Mouse (Mus musculus) CH12F3 (cell line): ENCODE measurements around the gene Bco1.

Source experiments
- in situ Hi-C: fragments of 300-500 bp; cut with MboI; formaldehyde crosslinking; loops from 2 replicates; pipeline ENCODE4 v1.14.3; 2020; ENCODE audit warnings: low sequenced_read_pairs

Bco1 gene

DNA sequence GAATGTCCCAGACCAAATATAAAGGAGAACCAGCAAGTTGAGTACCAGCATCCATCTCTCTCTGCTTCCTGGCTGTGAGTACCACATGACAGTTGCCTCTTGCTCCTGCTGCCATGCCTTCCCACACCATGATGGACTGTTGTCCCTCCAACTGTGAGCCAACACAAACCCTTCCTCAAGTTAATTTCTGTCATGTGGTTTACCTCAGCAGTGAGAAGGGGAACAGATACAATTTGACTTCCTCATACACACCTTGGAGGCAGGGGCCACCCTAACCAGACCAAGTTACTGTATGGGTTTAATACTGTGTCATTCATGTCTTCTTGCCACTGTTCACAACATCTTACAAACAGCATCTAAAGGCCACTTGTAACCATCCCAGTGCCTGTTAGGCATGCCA is 8.6 kb upstream of the Bco1 start:
- in situ Hi-C loops = no loop called here

DNA sequence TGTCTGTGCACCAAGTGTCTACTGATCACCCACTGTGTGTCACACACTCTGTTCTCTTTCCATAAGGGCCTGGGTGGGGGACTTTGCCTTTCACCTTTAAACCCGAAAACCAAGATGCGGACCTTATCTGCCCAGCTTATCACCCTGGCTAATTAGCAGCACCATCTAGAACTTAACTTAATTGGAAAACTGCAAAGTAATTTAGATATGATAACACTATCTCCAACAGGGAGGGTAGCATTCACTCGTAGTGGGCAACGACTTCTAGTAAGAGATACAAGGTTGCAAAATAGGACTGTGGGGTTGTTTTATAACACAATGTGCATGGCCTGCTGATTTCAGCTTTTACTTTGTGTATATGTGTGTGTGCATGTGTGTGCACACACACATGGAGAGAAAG is 5.9 kb upstream of the Bco1 start:
- in situ Hi-C loops = no loop called here

DNA sequence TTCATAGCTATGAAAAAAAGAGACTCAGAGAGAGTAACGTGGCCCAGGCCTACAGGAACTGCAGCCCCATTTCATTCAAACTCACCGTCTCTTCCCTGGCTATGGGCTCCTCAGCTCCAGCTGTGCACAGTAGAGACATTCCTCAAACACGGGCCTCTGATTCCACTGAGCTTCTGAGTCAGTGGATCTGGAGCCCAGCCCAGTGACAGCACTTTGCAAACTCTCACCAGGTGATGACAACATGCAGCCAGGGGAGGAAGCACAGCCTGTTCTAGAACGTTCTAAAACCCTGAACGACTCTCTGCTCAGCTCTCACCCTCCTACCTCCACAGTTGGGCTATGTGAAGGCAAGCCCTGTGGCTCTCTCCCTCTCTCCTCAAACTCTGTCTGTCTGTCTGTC is 1.6 kb upstream of the Bco1 start:
- in situ Hi-C loops = no loop called here

DNA sequence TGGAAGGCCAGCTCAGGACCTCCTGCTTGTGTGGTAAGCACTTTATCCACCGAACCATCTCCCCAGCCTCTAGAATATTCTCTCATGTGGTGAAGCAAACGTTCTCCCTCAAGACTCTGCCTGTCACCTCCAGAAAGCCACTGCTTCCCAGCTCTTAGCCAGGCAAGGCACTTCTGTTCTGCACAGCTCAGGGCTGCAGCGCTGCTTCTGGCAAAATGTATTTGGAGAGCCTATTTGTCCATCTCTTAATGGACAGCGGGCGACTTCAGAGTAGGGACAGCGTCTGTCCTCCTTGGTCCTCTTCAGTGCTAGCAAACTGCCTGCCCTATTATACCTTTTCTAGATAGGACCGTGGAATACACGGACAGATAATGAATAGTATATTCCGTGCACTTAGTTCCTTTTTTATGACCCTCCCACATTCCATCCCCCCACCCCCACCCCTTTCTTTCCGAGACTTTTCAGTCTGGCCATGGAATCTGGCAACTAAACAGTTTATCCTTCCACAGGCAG is 1.5 kb downstream of the Bco1 start:
- in situ Hi-C loops = no loop called here

DNA sequence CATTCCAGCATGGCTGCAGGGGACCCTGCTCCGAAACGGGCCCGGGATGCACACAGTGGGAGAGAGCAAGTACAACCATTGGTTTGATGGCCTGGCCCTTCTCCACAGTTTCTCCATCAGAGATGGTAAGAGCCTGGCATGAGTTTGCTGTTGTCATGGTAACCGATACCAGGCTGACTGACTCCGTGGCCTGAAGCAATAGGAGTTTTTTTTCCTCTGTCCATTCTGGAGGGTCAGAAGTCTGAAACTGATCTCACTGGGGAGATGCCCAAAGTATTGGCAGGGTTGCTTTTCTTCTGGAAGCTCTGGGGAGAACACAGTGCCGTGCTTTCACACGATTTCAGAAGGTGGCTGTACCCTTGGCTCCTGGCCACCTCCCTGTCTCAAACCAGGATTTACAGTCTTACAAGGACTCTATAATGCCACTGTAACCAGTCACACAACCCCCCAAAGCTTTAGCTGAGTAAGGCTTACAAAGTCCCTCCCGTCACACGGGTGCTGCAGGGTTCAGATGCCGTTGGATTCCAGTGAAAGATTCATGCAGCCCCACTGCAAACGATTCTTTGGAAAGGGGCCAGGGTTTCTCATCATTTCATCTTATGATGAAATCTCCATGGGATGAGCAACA is 2.0 kb downstream of the Bco1 start:
- in situ Hi-C loops = no loop called here

DNA sequence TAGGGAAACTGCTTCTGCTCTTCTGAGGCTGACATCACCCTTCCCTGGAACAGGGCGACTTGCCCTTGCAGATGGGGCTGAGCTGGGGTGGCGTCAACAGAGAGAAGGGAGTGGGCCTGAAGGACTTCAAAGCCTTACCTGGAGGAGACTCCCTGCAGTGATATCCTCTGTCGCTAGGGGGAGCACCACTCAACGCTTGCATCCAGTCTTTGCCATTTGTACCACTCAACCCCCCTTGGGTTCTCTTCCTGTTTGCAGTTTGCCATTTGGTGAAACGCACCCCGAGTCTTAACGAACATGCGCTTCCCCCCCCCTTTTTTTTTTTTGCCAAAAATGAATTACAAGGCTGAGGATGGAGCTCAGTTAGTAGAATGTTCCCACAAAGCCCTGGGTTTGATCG is 11.9 kb downstream of the Bco1 start:
- in situ Hi-C loops = no loop called here

DNA sequence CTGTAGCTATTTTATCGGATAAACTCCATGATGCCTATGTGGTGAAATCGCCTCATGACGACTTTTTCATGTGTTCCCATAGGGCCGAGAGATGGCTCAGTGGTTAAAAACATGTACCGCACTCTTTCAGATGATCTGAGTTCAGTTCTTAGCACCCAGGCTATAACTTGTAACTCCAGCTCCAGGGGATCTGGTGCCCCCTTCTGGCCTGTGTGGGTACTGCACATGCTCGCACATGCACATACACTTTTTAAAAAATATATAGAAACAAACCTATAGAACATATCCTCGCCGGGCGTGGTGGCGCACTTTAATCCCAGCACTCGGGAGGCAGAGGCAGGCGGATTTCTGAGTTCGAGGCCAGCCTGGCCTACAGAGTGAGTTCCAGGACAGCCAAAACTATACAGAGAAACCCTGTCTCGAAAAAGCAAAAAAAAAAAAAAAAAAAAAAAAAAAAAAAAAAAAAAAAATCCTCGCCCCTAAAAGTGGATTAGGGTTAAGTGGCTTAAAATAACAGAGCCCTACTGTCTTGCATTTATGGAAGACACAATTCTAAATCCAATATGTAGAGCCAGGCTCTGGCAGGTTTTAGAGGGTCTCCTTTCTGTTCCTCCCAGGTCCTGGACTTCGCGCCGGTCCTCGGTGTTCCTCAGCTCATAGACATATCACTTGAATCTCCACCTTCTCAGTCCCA is 13.5 kb downstream of the Bco1 start:
- in situ Hi-C loops = no loop called here

DNA sequence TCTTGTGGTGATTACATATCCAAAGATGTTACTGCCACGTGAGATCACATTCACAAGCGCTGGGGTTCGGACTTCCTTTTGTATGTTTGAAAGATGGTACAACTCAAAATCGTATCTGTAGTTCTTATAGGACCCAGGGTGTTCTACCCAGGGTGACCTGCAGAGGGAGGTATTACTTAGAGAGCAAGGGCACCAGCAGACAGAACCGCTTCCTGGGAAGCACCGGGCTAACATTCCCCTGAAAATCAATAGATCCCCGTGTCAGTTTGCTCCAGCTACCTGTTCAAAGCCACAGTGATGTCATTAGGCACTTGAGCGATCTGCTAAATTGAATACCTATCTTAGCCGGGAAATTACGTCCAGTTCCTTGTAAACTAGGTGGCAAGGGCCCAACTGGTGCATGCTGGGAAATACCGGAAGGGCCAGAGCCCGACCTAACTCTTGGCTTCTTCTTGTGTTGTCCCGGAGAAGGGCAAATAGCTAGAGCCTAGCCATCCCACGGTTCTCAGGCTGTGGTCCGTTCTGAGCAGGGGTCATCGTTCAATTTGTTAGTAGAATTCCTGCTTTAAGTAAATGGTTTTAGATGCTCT is 14.2 kb downstream of the Bco1 start:
- in situ Hi-C loops = no loop called here

DNA sequence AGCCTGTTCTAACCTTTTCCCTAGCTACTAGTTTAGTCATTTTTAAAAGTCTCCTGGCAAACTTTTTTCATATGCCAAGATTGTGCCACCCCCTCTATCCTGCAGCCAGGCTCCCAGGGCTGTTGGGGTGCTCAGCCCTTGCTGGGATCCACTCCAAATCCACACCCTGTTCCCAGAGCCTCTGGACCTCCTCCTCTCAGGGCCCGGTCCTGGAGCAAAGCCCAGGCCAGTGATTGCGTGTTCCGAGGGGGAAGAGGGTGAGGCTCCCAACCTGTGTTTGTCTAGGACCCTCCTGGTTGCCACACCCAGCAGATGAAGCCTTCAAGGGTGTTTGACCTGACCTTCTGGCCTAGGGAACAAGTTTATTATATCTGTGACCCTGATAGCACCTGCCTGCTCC is 16.0 kb downstream of the Bco1 start:
- in situ Hi-C loops = no loop called here

DNA sequence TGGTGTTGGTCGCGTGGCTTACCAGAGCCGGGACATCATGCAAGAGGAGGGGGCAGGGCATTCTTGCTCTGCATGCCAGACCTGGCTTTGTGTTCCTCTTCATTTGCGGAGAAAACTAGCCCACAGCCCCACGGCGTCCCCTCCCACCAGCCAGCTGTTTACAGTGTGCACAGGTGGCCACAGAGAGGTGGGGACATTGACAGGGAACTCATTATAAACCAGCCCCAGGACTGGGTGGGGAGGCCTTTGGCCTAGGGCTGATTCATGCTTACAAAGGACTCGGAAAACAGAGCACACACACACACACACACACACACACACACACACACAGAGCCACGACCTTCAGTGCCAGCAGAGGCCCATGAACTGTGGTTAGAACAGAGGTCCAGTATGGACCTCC is 16.6 kb downstream of the Bco1 start:
- in situ Hi-C loops = no loop called here

DNA sequence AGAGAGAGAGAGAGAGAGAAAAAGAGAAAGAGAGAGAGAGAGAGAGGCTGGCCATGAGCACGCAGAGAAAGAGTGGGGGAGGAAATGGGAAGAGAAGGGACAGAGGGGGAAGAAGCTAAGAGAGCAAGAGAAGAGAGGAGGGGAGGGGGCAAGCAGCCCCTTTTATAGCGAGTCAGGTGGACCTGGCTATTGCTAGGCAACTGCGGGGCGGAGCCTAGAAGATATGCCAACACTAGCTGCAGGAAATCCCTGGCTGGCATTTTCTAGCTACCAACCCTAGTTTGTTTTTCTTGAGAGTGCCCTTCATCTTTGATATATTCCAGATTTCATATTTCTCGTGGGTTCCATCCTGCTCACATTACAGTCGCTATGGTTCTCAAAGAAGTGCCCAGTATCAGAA is 19.4 kb downstream of the Bco1 start:
- in situ Hi-C loops = no loop called here

DNA sequence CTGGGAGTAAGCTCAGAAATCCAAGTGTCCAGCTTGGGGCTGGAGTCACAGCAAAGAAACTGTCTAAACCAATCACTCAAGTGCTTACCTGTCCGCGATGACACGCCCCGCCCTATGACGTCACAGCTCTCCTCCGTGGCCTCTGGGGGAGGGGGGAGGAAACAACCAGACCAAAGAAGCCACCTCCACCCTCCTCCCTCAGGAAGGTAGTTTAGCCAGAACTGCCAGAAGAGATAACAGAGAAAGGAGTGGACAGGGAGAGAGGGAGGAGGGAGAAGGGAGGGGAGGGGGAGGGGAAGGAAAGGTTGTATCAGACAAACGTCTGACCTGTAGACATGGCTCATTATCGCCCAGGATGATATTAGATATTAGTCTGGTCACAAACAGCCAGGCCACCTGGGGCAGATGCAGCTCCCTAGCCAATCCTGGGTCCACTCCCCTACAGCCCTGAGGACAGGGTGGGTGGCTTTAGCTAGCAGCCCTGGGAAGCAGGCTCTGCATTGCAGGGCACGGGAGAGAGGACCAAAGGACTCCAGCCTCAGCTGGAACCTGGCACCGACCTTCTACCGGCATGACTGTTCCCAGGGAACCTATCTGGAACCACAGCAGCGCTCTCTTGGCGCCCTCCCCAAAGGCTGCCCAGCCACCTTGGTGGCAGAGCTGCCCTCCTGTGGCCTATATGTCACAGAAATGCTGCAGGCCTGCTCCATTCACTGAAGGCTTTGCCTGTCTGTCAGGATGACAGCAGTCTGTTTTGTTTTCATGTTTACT is 20.2 kb downstream of the Bco1 start:
- in situ Hi-C loops = no loop called here

DNA sequence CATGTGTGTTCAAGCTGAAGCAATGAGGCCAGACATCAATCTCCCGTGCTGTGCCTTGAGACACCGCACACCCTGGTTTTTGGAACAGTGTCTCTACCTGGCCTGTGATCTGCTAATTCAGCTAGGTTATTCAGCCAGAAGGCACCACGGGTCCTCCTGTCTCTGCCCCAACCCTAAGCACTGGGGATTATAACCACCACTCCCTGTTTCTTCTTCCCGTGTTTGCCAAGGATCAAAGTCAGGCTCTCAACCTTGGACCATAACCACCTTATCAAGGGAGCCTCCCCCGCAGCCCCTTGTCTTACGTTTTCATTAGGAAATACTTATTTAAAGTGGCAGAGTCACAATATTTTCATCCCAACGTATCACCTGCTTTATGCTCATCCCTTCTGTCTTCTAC is 20.9 kb downstream of the Bco1 start:
- in situ Hi-C loops = no loop called here

DNA sequence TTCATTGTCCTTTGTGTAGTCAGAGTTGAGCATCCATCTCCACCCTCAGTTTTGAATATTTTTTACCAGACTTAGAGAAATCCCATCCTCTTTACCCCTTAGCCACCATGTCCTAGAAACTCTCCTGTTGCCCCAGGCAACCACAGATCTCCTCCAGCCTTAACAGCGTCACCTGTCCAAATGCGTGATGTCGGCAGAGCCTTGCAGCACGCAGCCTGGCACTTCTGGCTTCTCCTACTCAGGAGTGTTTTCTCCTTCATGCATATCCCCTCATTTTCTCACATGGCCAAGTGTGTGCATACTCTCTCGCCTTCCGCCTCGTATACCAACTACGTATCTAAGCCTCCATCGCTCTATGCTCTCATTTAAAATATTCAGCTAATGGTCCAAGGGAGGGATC is 22.8 kb downstream of the Bco1 start:
- in situ Hi-C loops = no loop called here

DNA sequence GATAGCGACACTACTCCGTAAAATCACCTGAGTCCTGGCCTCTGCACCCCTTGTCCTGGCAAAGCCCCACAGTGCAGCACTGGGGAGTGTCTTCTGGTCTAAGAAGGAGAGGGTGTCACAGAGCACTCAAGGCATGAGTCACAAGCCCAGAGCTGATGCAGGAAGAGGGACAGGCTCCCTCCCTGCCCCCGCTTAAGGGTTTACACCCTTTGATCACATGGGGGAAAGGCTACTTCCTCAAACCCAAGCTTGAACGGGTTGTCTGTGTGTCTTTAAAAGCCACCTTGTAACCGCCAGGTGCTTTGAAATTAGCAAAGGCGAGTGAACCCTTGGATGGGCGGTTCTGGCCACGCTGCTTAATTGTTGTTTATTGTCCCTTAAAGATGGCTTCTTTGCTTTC is 25.6 kb downstream of the Bco1 start:
- in situ Hi-C loops = no loop called here

DNA sequence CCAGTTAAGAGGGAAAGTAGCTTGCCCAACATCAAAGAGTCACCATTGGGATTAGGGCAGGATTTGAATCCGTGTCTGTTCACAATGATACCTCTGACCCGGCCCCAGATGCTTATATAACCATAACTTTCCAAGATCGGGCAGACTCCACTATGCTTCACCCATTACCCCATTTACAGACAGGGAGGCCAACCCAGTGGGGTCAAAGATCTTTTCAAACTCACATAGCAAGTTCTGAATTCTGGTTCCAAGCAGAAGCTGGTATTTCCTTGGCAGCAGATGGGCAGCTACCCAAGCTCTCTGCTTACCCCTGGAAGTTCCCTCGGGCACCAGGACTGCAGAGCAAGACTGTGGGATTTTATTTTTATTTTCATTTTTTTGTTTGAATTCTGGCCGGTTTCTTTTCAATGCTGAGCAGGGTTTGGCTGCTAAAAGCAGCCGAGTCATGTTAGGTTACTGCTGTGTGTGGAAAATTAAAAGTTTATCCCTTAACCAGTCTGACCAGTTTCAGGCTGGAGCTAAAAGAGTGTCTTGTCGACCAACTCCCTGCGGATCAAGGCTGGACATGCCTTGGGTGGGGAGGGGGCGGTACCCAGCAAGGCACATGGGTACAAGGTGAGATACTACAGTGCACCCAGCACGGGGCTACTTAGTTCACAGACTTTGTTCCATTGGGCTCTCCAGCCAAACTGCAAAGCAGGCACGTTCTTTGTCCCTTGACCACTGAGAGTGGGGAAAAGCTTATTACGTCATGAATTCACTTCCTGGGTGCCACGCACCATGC is 28.4 kb downstream of the Bco1 start:
- in situ Hi-C loops = no loop called here

DNA sequence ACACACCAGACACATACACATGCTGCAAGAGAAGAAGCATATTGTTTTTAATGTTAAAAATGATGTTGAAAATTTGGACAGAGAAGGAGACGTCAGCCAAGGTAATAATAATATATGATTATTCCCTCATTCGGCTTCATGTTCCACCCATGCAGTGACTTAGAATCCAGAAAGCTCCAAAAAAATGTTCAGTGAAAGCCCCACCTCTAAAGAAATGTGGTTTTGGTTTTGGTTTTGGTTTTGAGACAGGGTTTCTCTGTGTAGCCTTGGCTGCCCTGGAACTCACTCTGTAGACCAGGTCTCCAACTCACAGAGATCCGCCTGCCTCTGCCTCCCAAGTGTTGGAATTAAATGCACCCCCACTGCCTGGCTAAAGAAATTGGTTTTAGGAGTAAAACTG is 30.2 kb downstream of the Bco1 start:
- in situ Hi-C loops = no loop called here

DNA sequence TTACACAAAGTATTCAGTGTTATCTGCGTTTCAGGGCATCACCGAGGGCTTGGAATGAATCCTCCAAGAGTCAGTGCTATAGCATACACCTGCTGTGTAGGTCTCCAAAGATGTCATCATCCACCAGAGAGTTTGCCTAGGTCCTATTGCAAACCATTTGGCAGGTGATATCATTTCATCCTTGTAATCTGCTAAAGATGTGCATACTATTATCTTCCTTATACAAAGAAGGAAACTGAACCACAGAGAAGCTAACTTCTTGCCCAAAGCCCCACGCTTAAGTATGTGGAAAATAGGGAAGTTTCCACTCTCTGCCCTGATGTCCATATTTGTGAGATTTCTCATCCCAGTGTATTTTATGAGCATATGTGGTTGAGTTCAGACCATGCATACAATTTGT is 30.8 kb downstream of the Bco1 start:
- in situ Hi-C loops = no loop called here

DNA sequence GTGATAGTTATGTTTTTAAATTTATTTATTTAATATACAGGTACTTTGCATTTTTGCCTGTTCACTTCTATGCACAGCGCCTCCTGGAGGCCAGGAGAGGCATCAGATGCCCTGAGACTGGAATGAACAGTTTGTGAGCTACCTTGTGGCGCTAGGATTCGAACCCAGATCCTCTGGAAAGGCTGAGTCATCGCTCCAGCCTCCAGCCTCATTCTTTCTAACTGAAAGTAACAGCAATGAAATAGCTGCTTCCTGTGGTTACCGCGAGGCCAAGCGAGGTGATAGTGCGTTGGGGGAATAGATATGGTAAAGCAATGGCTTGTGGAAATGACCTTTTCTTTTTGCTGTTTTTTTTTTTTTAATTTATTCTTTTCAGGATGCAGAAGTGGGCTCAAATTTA is 31.4 kb downstream of the Bco1 start:
- in situ Hi-C loops = no loop called here

DNA sequence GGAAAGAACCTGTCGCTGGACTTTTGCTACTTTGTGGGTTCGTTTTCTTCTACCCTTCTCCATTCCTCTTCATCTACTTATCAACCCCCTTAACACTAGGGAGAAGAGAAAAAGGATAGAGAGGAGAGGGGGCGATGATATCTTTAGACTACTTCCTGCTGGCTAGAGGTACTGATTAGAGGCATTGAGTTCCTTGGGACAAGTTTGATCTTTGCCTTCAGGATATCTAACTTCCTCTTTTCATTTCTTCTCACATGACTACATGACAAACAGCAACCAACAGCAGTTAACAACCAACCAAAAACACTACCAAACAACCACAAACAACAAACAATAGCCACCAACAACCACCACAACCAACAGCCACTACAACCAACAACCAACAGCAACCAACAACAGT is 38.0 kb downstream of the Bco1 start:
- in situ Hi-C loops = no loop called here

DNA sequence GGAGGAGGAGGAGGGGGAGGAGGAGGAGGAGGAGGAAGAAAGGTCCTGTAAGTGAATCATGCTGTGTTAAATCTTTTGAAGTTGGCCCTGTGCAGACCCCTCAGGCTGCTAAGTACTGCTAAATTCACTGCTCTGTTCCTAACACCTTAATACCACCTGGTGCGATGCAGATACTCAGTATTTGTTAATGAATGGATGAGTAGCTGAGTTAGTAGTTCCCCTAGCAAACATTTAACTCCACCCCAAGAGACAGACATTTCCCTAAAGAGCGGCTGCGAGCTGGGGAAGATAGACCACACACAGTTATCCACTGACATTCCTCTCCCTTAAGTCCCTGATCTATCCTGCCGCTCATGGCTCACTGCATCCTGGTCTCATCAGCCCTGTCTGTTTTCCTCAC is 40.7 kb downstream of the Bco1 start:
- in situ Hi-C loops = no loop called here
